Mouse (Mus musculus) thymus, adult 2 months (tissue): ENCODE results near the gene Lamtor2.

Source experiments
- CTCF ChIP-seq: fragments of 200-500 bp; IDR thresholded peaks from 2 replicates; pipeline ENCODE4 v1.5.1; 2012; ENCODE audit warnings: mild to moderate bottlenecking, control low read depth, low read length, moderate library complexity, borderline replicate concordance; ENCODE audit not compliant: control insufficient read depth, poor library complexity, insufficient read depth; ENCODE audit errors: extremely low read depth
- POLR2A ChIP-seq: fragments of 200-500 bp; IDR thresholded peaks from 2 replicates; pipeline ENCODE4 v1.6.1; 2012; ENCODE audit warnings: mild to moderate bottlenecking, low read length, control low read depth, moderate library complexity; ENCODE audit not compliant: control insufficient read depth, poor library complexity, insufficient read depth; ENCODE audit errors: extremely low read depth

DNA sequence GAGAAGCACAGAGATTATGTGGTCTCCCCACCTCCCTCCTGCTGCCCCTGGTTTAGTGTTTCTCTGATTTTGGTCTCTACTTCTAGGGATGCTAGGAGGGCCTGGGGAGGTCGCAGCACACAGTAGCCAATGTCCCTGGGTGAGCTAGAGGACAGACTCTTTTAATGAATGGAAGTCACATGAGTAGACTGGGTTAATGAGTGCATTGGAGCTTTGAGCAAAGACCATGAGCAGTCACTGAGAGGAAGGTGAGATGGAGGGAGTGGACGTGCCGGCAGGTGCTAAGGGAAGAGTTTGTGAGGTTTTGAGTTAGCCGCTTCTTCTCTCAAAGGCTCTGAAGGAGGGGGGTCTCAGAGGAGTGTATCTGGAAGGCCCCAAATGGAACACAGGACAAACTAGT lies 17.3 kb downstream of the Lamtor2 start:
- no peak for TF ChIP-seq POLR2A
- TF ChIP-seq CTCF, result no peak
